Mouse (Mus musculus) limb, embryonic 14.5 days (tissue): ENCODE results near the gene Psme3. TPM values are rescaled to one million over a fixed set of nuclear protein-coding genes. Genes with fewer than 3 reads are reported as not detected.
"Not testable (repeated sequence)": the region's sequence is repeated elsewhere in the genome, so short reads cannot be mapped to it uniquely, and the experiment has no call there.

Source experiments
- ATAC-seq: fragments of 200-750 bp; cut with Nextera tagmentation; 2 replicates; pipeline ENCODE4 v1.8.0; 2017; ENCODE audit warnings: low read depth, moderate number of reproducible peaks, moderate TSS enrichment; ENCODE audit not compliant: low FRiP score
- DNase-seq: peaks from one replicate; pipeline ENCODE4 v3.0.0-alpha.2; 2015; ENCODE audit warnings: low spot score
- H3K27ac ChIP-seq: fragments of 300-500 bp; sonication (generic); replicated peaks from 2 replicates; pipeline ENCODE4 v1.5.1; 2014; ENCODE audit warnings: low read depth, mild to moderate bottlenecking, low read length, moderate library complexity, mixed read lengths
- H3K27me3 ChIP-seq: fragments of 300-500 bp; sonication (generic); 2 replicates; pipeline ENCODE4 v1.6.1; 2014; ENCODE audit warnings: low read length, mixed read lengths; ENCODE audit not compliant: control insufficient read depth, insufficient read depth
- H3K36me3 ChIP-seq: fragments of 300-500 bp; sonication (generic); 2 replicates; pipeline ENCODE4 v1.6.1; 2014; ENCODE audit warnings: mild to moderate bottlenecking, low read length, moderate library complexity, mixed read lengths; ENCODE audit not compliant: control insufficient read depth, insufficient read depth
- H3K4me1 ChIP-seq: fragments of 300-500 bp; sonication (generic); 2 replicates; pipeline ENCODE4 v1.6.1; 2014; ENCODE audit warnings: antibody characterized with exemption, low read length, mixed read lengths; ENCODE audit not compliant: control insufficient read depth, insufficient read depth
- H3K4me2 ChIP-seq: fragments of 300-500 bp; sonication (generic); replicated peaks from 2 replicates; pipeline ENCODE4 v1.6.1; 2014; ENCODE audit warnings: low read depth, mild to moderate bottlenecking, low read length, moderate library complexity; ENCODE audit not compliant: severe bottlenecking
- H3K4me3 ChIP-seq: fragments of 300-500 bp; sonication (generic); replicated peaks from 2 replicates; pipeline ENCODE4 v1.5.1; 2014; ENCODE audit warnings: low read length
- H3K9ac ChIP-seq: fragments of 300-500 bp; sonication (generic); 2 replicates; pipeline ENCODE4 v1.6.1; 2014; ENCODE audit warnings: mild to moderate bottlenecking, low read depth, low read length, moderate library complexity; ENCODE audit not compliant: severe bottlenecking
- H3K9me3 ChIP-seq: fragments of 300-500 bp; sonication (generic); 2 replicates; pipeline ENCODE4 v1.6.1; 2016; ENCODE audit warnings: low read length; ENCODE audit not compliant: control insufficient read depth
- POLR2A ChIP-seq: fragments of 200-500 bp; IDR thresholded peaks from 2 replicates; pipeline ENCODE4 v1.8.0; 2012; ENCODE audit warnings: inconsistent platforms, mild to moderate bottlenecking, moderate library complexity, borderline replicate concordance; ENCODE audit not compliant: insufficient read depth, insufficient read length; ENCODE audit errors: extremely low read depth
- WGBS: fragments of 180-500 bp; shearing (Covaris S2); extraction: QIAGEN DNeasy Blood & Tissue Kit; methylation state at CpG from one replicate; pipeline ENCODE4 v1.1.7; 2014; 5-methylcytosine and 5-hydroxymethylcytosine counted together
- polyA plus RNA-seq, 2 experiments: library from polyadenylated mRNA; depleted of rRNA in 1 of 2; stranded (reverse) in 1 of 2; unstranded in 1 of 2; fragments of >200 nt; fragmentation: Nextera tagmentation in 1 of 2; extraction: Ambion mirVana in 1 of 2; gene quantifications; 2 replicates each; pipeline versions ENCODE4 v1.2.1 to v1.2.3; 2012 to 2014

The Psme3 gene
- polyA plus RNA-seq, 2 experiments, result 105 to 128 TPM

DNA sequence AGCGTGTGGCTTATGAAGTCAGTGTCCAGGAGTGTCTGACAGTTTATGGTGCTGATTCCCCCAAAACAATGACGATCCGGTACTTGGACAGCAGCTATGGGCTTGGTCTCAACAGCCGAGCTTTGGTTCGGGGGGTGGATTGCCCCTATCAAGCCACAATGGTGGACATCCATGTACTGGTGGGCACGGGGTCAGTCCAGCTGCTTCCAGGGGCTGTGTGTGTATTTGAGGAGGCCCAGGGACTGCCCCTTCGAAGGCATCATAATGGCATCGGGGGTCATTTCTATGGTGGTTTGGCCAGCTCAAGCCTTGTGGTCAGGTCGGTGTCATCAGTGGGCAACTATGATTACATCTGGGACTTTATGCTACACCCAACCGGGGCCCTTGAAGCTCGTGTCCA lies 10.1 kb downstream of the Psme3 start:
- H3K27me3 ChIP-seq, result no peaks in the 10 kb centered on the region
- WGBS, result 82% methylated on average over 11 of the region's 11 CpGs

DNA sequence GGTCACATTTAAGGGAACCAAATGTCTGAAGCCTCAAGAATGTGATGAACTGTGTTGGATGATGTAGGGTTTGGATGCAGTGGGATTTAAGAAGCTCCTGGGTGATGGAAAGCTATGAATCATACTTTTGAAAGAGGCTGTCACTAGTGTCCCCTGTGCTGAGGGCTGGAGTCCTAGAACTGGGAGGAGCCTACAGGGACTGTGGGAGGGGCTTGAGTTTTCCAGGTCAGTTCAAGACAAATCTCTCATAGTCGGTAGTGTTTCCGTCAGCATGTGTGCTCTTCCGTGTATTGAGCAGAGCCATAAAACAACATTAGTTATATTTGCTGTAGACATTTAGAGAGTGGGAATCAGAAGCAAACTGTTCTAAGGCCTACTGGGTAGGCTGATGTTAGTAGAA lies 11.3 kb downstream of the Psme3 start:
- H3K27ac ChIP-seq, result no peak overlapping the region
- H3K4me2 ChIP-seq, result no peak overlapping the region
- H3K4me1 ChIP-seq, result no peaks in the 10 kb centered on the region
- no peak overlapping the region for H3K4me3 ChIP-seq
- H3K27me3 ChIP-seq, result no peaks in the 10 kb centered on the region
- H3K9me3 ChIP-seq, result no peaks in the 10 kb centered on the region
- H3K9ac ChIP-seq, result no peak overlapping the region
- H3K36me3 ChIP-seq, result peaks cover 34% of the 10 kb centered on the region
- 47% methylated on average over 3 of the region's 3 CpGs for WGBS
- ATAC-seq (no peak), DNase-seq (no peak)
- no peak for TF ChIP-seq POLR2A

More for the DNA sequence above, 10.1 kb downstream of the Psme3 start:
- no peaks in the 10 kb centered on the region for H3K9me3 ChIP-seq
- H3K4me1 ChIP-seq, result no peaks in the 10 kb centered on the region
- H3K27ac ChIP-seq, result no peak overlapping the region
- H3K4me3 ChIP-seq, result no peak overlapping the region
- ATAC-seq (no peak), DNase-seq (no peak)
- H3K36me3 ChIP-seq, result peaks cover 45% of the 10 kb centered on the region
- no peak overlapping the region for H3K4me2 ChIP-seq
- no peak for TF ChIP-seq POLR2A
- H3K9ac ChIP-seq, result no peak overlapping the region

DNA sequence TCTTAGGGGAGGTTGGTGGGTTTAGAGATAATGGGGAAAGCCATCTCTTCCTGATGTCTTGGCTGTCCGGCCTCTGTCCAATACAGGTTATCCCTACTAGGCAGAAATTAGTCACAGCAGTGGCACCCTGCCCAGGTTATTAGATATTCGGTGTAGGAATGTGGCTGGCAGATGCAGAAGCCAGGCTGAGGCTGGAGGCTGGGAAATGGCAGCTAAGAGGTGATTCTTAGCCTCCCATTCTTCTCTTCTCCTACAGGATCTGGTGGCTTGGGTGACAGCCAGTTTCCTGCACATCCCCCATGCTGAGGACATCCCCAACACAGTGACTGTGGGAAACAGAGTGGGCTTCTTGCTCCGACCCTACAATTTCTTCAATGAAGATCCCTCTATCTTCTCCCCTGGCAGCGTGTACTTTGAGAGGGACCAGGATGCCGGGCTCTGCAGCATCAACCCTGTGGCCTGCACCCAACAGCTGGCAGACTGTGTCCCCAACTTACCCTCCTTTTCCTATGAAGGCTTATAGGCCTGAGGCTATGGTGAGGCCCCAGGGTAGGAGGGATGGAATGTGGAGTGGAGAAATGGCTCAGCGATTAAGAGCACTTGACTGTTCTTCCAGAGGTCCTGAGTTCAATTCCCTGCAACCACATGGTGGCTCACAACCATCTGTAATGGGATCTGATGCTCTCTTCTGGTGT lies 13.1 kb downstream of the Psme3 start:
- TF ChIP-seq POLR2A, result no peak

DNA sequence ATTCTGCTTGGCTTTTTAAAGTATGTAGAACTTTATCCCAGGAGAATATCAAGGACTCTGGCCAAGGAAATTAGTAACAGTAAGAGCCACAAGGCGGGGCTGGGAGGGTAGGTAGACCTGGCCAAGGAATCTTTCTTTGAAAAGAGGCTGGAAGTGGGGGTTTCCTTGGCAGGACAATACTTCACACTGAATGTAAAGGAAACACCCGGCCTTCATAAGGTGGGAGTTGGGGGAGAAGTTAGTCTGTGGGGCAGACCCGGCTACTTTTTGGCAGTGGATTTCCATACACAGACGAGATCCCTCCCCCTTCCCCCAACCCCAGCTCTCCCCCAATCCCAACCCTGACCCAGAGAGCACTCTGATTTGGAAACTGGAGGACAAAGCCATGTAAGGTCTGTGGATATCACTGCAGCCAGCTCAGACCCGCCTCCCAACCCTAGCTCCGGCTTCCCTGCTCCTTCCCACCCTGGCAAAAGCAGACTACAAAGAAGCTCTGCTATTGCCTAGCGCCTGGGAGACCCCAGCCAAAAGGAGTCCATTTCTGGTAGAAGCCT lies 14.4 kb downstream of the Psme3 start, which contains the start of gene Aoc3:
Aoc3 (plus strand) TSS at position 235 of the 554 bp plus-strand sequence.
- no peaks in the 10 kb centered on the region for H3K4me1 ChIP-seq
- H3K27ac ChIP-seq, result peak within 1 kb of the TSS; percentile 38; the same call in 1 of the 2 replicates
- WGBS, result 75% methylated on average over 7 of the region's 7 CpGs
- H3K36me3 ChIP-seq, result peaks cover 2% of the 10 kb centered on the region; the same call in 1 of the 2 replicates
- ATAC-seq, result peak; percentile 45; the same call in 1 of the 2 replicates
- H3K4me3 ChIP-seq, result no peak within 1 kb of the TSS
- no peak within 1 kb of the TSS for H3K4me2 ChIP-seq
- no peak for TF ChIP-seq POLR2A
- H3K9me3 ChIP-seq, result no peaks in the 10 kb centered on the region
- H3K9ac ChIP-seq, result no peak within 1 kb of the TSS
- peak; percentile 83 for DNase-seq
- H3K27me3 ChIP-seq, result no peaks in the 10 kb centered on the region

More for the DNA sequence above, 13.1 kb downstream of the Psme3 start:
- no peaks in the 10 kb centered on the region for H3K4me1 ChIP-seq
- no peak overlapping the region for H3K4me3 ChIP-seq
- no peak overlapping the region for H3K27ac ChIP-seq
- H3K27me3 ChIP-seq, result no peaks in the 10 kb centered on the region
- ATAC-seq (no peak), DNase-seq (no peak)
- peaks cover 16% of the 10 kb centered on the region for H3K36me3 ChIP-seq
- no peak overlapping the region for H3K9ac ChIP-seq
- 73% methylated on average over 6 of the region's 6 CpGs for WGBS
- no peaks in the 10 kb centered on the region for H3K9me3 ChIP-seq
- H3K4me2 ChIP-seq, result no peak overlapping the region

DNA sequence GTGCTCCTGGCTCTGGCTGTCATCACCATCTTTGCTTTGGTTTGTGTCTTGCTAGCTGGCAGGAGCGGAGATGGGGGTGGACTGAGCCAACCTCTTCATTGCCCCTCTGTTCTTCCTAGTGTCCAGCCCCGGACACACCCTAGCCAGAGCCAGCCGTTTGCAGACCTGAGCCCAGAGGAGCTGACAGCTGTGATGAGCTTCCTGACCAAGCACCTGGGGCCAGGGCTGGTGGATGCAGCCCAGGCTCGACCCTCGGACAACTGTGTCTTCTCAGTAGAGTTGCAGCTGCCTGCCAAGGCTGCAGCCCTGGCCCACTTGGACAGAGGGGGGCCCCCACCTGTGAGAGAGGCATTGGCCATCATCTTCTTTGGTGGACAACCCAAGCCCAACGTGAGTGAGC lies 14.9 kb downstream of the Psme3 start:
- H3K36me3 ChIP-seq, H3K4me1 ChIP-seq, DNase-seq, ATAC-seq, H3K4me2 ChIP-seq, H3K4me3 ChIP-seq, H3K9me3 ChIP-seq, H3K27me3 ChIP-seq, H3K9ac ChIP-seq: not testable (repeated sequence)
- H3K27ac ChIP-seq, result peak overlapping the region; percentile 38; the same call in 1 of the 2 replicates
- 72% methylated on average over 6 of the region's 6 CpGs for WGBS

DNA sequence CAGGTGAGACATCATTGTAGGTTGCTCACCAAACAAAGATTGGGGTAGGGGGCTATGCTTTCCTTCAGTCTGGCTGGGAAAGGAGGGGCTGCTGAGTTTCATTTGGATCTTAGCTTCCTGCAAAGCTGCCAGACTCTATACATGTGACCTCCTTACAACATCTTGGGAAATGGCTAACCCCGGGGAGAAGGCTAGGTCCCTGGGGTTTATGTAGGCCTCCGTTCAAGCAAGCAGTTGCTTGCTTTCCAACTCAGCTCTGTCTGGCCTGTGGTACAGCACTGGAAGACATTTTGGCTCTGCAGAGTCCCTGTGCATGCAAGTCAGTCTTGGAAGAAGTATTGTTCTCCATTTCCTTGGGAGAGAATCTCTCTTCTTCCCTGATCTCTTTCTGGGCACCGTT lies 16.5 kb downstream of the Psme3 start:
- no peak for ATAC-seq
- Histone ChIP-seq H3K4me3 (no peak overlapping the region), H3K4me2 (no peak overlapping the region), H3K27ac (no peak overlapping the region), H3K27me3 (no peaks in the 10 kb centered on the region), H3K4me1 (peaks cover 3% of the 10 kb centered on the region), H3K36me3 (no peaks in the 10 kb centered on the region), H3K9ac (no peak overlapping the region), H3K9me3 (no peaks in the 10 kb centered on the region)
- no peak for DNase-seq
- no peak for TF ChIP-seq POLR2A
- WGBS, result 81% methylated on average over 3 of the region's 3 CpGs
